Comparison of ENCODE assay signal across 8 mouse cellular contexts in the genomic region with DNA sequence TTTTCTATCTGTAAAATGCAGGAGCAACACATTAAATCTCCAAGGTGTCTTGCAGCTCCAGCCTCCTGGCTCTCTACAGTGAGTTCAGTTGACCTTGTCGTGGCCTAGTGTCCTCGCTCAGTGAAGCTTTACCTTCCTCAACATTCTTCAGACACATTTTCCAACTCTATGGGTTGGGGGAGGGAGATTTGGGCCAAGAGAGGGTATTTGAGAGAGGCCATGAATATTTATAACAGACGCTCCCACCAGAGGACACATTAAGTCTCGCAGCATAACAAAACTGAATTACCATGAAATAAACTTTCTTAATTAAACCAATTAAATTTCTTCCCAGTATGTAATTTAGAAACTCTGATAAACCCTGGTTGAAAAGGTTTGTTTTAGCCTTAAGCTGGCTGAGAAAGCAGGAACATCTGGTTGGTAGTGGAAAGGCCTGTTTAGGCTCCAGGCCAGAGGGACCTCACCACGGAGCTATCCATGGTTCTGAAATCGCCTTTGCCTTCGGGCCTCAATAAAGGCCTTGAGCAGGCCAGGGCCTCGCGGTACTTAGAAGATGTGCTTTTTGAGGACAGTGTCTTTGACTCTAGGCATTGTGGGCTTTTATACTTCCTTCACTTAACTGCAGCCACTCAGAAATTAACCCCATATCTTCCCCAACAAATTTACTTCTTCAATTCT.
DNase-seq lines count a peak whose midpoint lies in the region; ATAC-seq and TF ChIP-seq lines count a peak whose summit lies in the region.

No protein-coding gene starts in this region.

- no peak overlapping the region for H3K9ac ChIP-seq in forebrain, embryonic 13.5 days
- H3K9ac ChIP-seq in forebrain, embryonic 12.5 days: no peak overlapping the region

- H3K4me2 ChIP-seq in forebrain, embryonic 13.5 days: no peak overlapping the region
- no peak overlapping the region for H3K4me2 ChIP-seq in forebrain, embryonic 12.5 days

- H3K4me1 ChIP-seq in forebrain, embryonic 13.5 days: no peaks in the 10 kb centered on the region
- H3K4me1 ChIP-seq in forebrain, embryonic 12.5 days: no peaks in the 10 kb centered on the region
- H3K4me1 ChIP-seq in kidney, adult 2 months (ENCODE audit: control insufficient read depth, insufficient read depth, low read length): no peaks in the 10 kb centered on the region
- H3K4me1 ChIP-seq in testis, adult 2 months (ENCODE audit: control insufficient read depth, insufficient read depth, low read length): no peaks in the 10 kb centered on the region

- no peak for TF ChIP-seq POLR2A in kidney, adult 2 months (IDR thresholded peaks at IDR 0.05; ENCODE audit: low read depth, low read length)
- TF ChIP-seq POLR2A in testis, adult 2 months (IDR thresholded peaks at IDR 0.05; ENCODE audit: control insufficient read depth, low read depth, low read length): no peak

- no peak for TF ChIP-seq CTCF in kidney, adult 2 months (conservative IDR thresholded peaks at IDR 0.05; ENCODE audit: insufficient read depth, insufficient read length, low read depth, low read length)
- 0 out of 2 replicates have a peak, but pooled peaks have one; percentile 2 for TF ChIP-seq CTCF in testis, adult 2 months (IDR thresholded peaks at IDR 0.05; ENCODE audit: control insufficient read depth, insufficient read depth, insufficient replicate concordance, low read depth, low read length)

- no peaks in the 10 kb centered on the region for H3K27me3 ChIP-seq in forebrain, embryonic 13.5 days
- H3K27me3 ChIP-seq in forebrain, embryonic 12.5 days: no peaks in the 10 kb centered on the region
- no peaks in the 10 kb centered on the region for H3K27me3 ChIP-seq in kidney, adult 2 months (replicated peaks; ENCODE audit: control insufficient read depth, insufficient read depth, low read length)
- H3K27me3 ChIP-seq in testis, adult 2 months (ENCODE audit: control insufficient read depth, insufficient read depth, low read length): no peaks in the 10 kb centered on the region

- H3K4me3 ChIP-seq in forebrain, embryonic 13.5 days: no peak overlapping the region
- no peak overlapping the region for H3K4me3 ChIP-seq in forebrain, embryonic 12.5 days (replicated peaks)
- H3K4me3 ChIP-seq in kidney, adult 2 months (ENCODE audit: insufficient read depth, low read depth, low read length): no peak overlapping the region
- no peak overlapping the region for H3K4me3 ChIP-seq in testis, adult 2 months (ENCODE audit: control insufficient read depth, low read depth, low read length)

- H3K9me3 ChIP-seq in forebrain, embryonic 13.5 days (replicated peaks): no peaks in the 10 kb centered on the region
- H3K9me3 ChIP-seq in forebrain, embryonic 12.5 days: no peaks in the 10 kb centered on the region

- no peak overlapping the region for H3K27ac ChIP-seq in forebrain, embryonic 13.5 days
- no peak overlapping the region for H3K27ac ChIP-seq in forebrain, embryonic 12.5 days
- H3K27ac ChIP-seq in kidney, adult 2 months (ENCODE audit: insufficient read depth, low read depth, low read length): no peak overlapping the region
- no peak overlapping the region for H3K27ac ChIP-seq in testis, adult 2 months (ENCODE audit: control insufficient read depth, insufficient read depth, low read depth, low read length)

- peak; percentile 74 for DNase-seq in ES-CJ7 (ENCODE audit: low read depth, low spot score)
- DNase-seq in embryo, embryonic 10.5 days (ENCODE audit: low spot score): peak; percentile 91
- DNase-seq in kidney, adult 2 months: peak; percentile 56
- DNase-seq in lung, postnatal 10 days: peak; percentile 73
- no peak for DNase-seq in left cerebral cortex, adult 11 months (ENCODE audit: low spot score)

- ATAC-seq in forebrain, embryonic 13.5 days: peak; percentile 36; the same call in 1 of the 2 replicates
- no peak for ATAC-seq in forebrain, embryonic 12.5 days (ENCODE audit: low FRiP score)

- no peaks in the 10 kb centered on the region for H3K36me3 ChIP-seq in forebrain, embryonic 13.5 days (ENCODE audit: poor library complexity, severe bottlenecking)
- no peaks in the 10 kb centered on the region for H3K36me3 ChIP-seq in forebrain, embryonic 12.5 days (replicated peaks)
- no peaks in the 10 kb centered on the region for H3K36me3 ChIP-seq in kidney, adult 2 months (ENCODE audit: control insufficient read depth, insufficient read depth, low read length)
- H3K36me3 ChIP-seq in testis, adult 2 months (ENCODE audit: control insufficient read depth, insufficient read depth, low read length): no peaks in the 10 kb centered on the region

- WGBS in forebrain, embryonic 13.5 days: 33% methylated on average over 9 of the region's 9 CpGs
- WGBS in forebrain, embryonic 12.5 days: 34% methylated on average over 9 of the region's 9 CpGs
- WGBS in kidney, adult 2 months: 29% methylated on average over 9 of the region's 9 CpGs
